Mouse (Mus musculus): Measurements from ENCODE around the gene Rps11. TPM values are rescaled to one million over a fixed set of nuclear protein-coding genes. Genes with fewer than 3 reads are reported as not detected.
"Not testable (repeated sequence)": the region's sequence is repeated elsewhere in the genome, so short reads cannot be mapped to it uniquely, and the experiment has no call there.

Rps11 gene
- polyA plus RNA-seq, 1 experiment: 310 TPM

GRCm38 (mm10) chr7:45126844-45127699 lies 2.8 kb upstream of the Rps11 start:
- WGBS: 31% methylated on average over 21 of the region's 21 CpGs
- Histone ChIP-seq H3K27me3 (replicated peaks; ENCODE audit: control insufficient read depth, insufficient read depth, low read length) (no peaks in the 10 kb centered on the region), H3K36me3 (ENCODE audit: control insufficient read depth, insufficient read depth, low read length) (peaks cover 14% of the 10 kb centered on the region; the same call in 1 of the 2 replicates), H3K27ac (ENCODE audit: insufficient read depth, low read depth, low read length) (no peak overlapping the region), H3K4me3 (ENCODE audit: insufficient read depth, low read depth, low read length) (peak overlapping the region; percentile 77), H3K4me1 (ENCODE audit: control insufficient read depth, insufficient read depth, low read length) (peaks cover 23% of the 10 kb centered on the region)
- TF ChIP-seq POLR2A (IDR thresholded peaks at IDR 0.05; ENCODE audit: low read depth, low read length) (no peak), CTCF (conservative IDR thresholded peaks at IDR 0.05; ENCODE audit: insufficient read depth, insufficient read length, low read depth, low read length) (no peak)
- DNase-seq: no peak

- DNase-seq: no peak
- Histone ChIP-seq H3K27ac (ENCODE audit: insufficient read depth, low read depth, low read length) (no peak overlapping the region), H3K4me3 (ENCODE audit: insufficient read depth, low read depth, low read length) (no peak overlapping the region), H3K4me1 (ENCODE audit: control insufficient read depth, insufficient read depth, low read length) (peaks cover 23% of the 10 kb centered on the region), H3K27me3 (replicated peaks; ENCODE audit: control insufficient read depth, insufficient read depth, low read length) (no peaks in the 10 kb centered on the region), H3K36me3 (ENCODE audit: control insufficient read depth, insufficient read depth, low read length) (peaks cover 14% of the 10 kb centered on the region; the same call in 1 of the 2 replicates)
- 73% methylated on average over 17 of the region's 17 CpGs for WGBS
- no peak for TF ChIP-seq CTCF (conservative IDR thresholded peaks at IDR 0.05; ENCODE audit: insufficient read depth, insufficient read length, low read depth, low read length)
Measured at GRCm38 (mm10) chr7:45126147-45126843, 2.1 kb upstream of the Rps11 start.

- not testable (repeated sequence) for H3K27me3 ChIP-seq (replicated peaks; ENCODE audit: control insufficient read depth, insufficient read depth, low read length); H3K4me3 ChIP-seq (ENCODE audit: insufficient read depth, low read depth, low read length); DNase-seq; H3K27ac ChIP-seq (ENCODE audit: insufficient read depth, low read depth, low read length)
- 76% methylated on average over 5 of the region's 5 CpGs for WGBS
- Histone ChIP-seq H3K36me3 (ENCODE audit: control insufficient read depth, insufficient read depth, low read length) (peaks cover 14% of the 10 kb centered on the region; the same call in 1 of the 2 replicates), H3K4me1 (ENCODE audit: control insufficient read depth, insufficient read depth, low read length) (peaks cover 23% of the 10 kb centered on the region)
Measured at GRCm38 (mm10) chr7:45125649-45126048, 1.4 kb upstream of the Rps11 start.

GRCm38 (mm10) chr7:45125144-45125600 lies 933 bp upstream of the Rps11 start:
- Histone ChIP-seq H3K36me3 (ENCODE audit: control insufficient read depth, insufficient read depth, low read length) (peaks cover 14% of the 10 kb centered on the region; the same call in 1 of the 2 replicates), H3K4me3 (ENCODE audit: insufficient read depth, low read depth, low read length) (no peak overlapping the region), H3K4me1 (ENCODE audit: control insufficient read depth, insufficient read depth, low read length) (peaks cover 23% of the 10 kb centered on the region), H3K27me3 (replicated peaks; ENCODE audit: control insufficient read depth, insufficient read depth, low read length) (no peaks in the 10 kb centered on the region), H3K27ac (ENCODE audit: insufficient read depth, low read depth, low read length) (no peak overlapping the region)
- DNase-seq: no peak
- TF ChIP-seq POLR2A (IDR thresholded peaks at IDR 0.05; ENCODE audit: low read depth, low read length): no peak
- WGBS: 45% methylated on average over 7 of the region's 7 CpGs

- H3K4me3 ChIP-seq (ENCODE audit: insufficient read depth, low read depth, low read length): peak overlapping the region; percentile 91
- peaks cover 18% of the 10 kb centered on the region for H3K4me1 ChIP-seq (ENCODE audit: control insufficient read depth, insufficient read depth, low read length)
- 10% methylated on average over 12 of the region's 12 CpGs for WGBS
- peaks cover 14% of the 10 kb centered on the region; the same call in 1 of the 2 replicates for H3K36me3 ChIP-seq (ENCODE audit: control insufficient read depth, insufficient read depth, low read length)
- TF ChIP-seq POLR2A (IDR thresholded peaks at IDR 0.05; ENCODE audit: low read depth, low read length): no peak
- no peak for TF ChIP-seq CTCF (conservative IDR thresholded peaks at IDR 0.05; ENCODE audit: insufficient read depth, insufficient read length, low read depth, low read length)
- no peak for DNase-seq
- no peaks in the 10 kb centered on the region for H3K27me3 ChIP-seq (replicated peaks; ENCODE audit: control insufficient read depth, insufficient read depth, low read length)
- H3K27ac ChIP-seq (ENCODE audit: insufficient read depth, low read depth, low read length): 0 out of 2 replicates have a peak overlapping the region, but pooled peaks have one; percentile 92
Measured at GRCm38 (mm10) chr7:45123186-45123570, 1.1 kb downstream of the Rps11 start.

GRCm38 (mm10) chr7:45122561-45123185 lies 1.6 kb downstream of the Rps11 start:
- Histone ChIP-seq H3K27ac (ENCODE audit: insufficient read depth, low read depth, low read length) (no peak overlapping the region), H3K4me1 (ENCODE audit: control insufficient read depth, insufficient read depth, low read length) (peaks cover 18% of the 10 kb centered on the region), H3K36me3 (ENCODE audit: control insufficient read depth, insufficient read depth, low read length) (peaks cover 14% of the 10 kb centered on the region; the same call in 1 of the 2 replicates), H3K27me3 (replicated peaks; ENCODE audit: control insufficient read depth, insufficient read depth, low read length) (no peaks in the 10 kb centered on the region), H3K4me3 (ENCODE audit: insufficient read depth, low read depth, low read length) (peak overlapping the region; percentile 91)
- 72% methylated on average over 15 of the region's 15 CpGs for WGBS
- no peak for TF ChIP-seq POLR2A (IDR thresholded peaks at IDR 0.05; ENCODE audit: low read depth, low read length)
- no peak for TF ChIP-seq CTCF (conservative IDR thresholded peaks at IDR 0.05; ENCODE audit: insufficient read depth, insufficient read length, low read depth, low read length)
- no peak for DNase-seq

- DNase-seq: no peak
- Histone ChIP-seq H3K4me3 (ENCODE audit: insufficient read depth, low read depth, low read length) (peak overlapping the region; percentile 12; the same call in 1 of the 2 replicates), H3K4me1 (ENCODE audit: control insufficient read depth, insufficient read depth, low read length) (peaks cover 13% of the 10 kb centered on the region), H3K27ac (ENCODE audit: insufficient read depth, low read depth, low read length) (peak overlapping the region; percentile 40; the same call in 1 of the 2 replicates), H3K27me3 (replicated peaks; ENCODE audit: control insufficient read depth, insufficient read depth, low read length) (no peaks in the 10 kb centered on the region), H3K36me3 (ENCODE audit: control insufficient read depth, insufficient read depth, low read length) (peaks cover 12% of the 10 kb centered on the region; the same call in 1 of the 2 replicates)
- TF ChIP-seq POLR2A (IDR thresholded peaks at IDR 0.05; ENCODE audit: low read depth, low read length) (no peak), CTCF (conservative IDR thresholded peaks at IDR 0.05; ENCODE audit: insufficient read depth, insufficient read length, low read depth, low read length) (no peak)
Measured at GRCm38 (mm10) chr7:45121966-45122365, 2.3 kb downstream of the Rps11 start.

Measured in kidney, adult 2 months (tissue).